Mouse (Mus musculus) brain, adult 2 months (tissue): Measurements from ENCODE around the gene Nxnl1.

ENCODE experiments used
- DNase-seq: peaks from one replicate; pipeline ENCODE4 v3.0.0; 2011; ENCODE audit warnings: low read depth, low spot score

Gene Nxnl1

DNA sequence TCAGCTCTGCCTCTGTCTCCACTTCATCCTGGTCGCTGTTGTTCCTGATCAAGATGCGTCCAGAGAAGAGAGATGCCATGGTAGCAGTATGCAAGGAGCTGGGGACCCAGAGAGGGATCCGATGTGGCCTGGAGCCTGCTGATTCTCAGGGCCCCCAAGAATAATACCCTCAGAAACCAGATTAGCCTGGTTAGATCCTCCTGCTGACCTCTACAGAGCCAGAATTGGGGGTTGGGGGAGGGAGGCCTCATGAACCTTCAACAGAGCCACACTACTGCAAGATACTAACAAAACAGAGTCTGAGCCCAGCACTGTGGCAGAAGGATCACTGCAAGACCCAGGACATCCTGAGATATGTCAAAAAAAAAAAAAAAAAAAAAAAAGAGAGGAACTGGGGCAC, at the start of gene Nxnl1:
TSS of gene Nxnl1 (minus strand) at position 101 of the 400 bp plus-strand sequence.
- DNase-seq = no peak

- no peak for DNase-seq
Observed at GRCm38 (mm10) chr8:71613418-71613817, 47.0 kb upstream of the Nxnl1 start.

- no peak for DNase-seq
Observed at GRCm38 (mm10) chr8:71612141-71612540, 45.7 kb upstream of the Nxnl1 start.

DNA sequence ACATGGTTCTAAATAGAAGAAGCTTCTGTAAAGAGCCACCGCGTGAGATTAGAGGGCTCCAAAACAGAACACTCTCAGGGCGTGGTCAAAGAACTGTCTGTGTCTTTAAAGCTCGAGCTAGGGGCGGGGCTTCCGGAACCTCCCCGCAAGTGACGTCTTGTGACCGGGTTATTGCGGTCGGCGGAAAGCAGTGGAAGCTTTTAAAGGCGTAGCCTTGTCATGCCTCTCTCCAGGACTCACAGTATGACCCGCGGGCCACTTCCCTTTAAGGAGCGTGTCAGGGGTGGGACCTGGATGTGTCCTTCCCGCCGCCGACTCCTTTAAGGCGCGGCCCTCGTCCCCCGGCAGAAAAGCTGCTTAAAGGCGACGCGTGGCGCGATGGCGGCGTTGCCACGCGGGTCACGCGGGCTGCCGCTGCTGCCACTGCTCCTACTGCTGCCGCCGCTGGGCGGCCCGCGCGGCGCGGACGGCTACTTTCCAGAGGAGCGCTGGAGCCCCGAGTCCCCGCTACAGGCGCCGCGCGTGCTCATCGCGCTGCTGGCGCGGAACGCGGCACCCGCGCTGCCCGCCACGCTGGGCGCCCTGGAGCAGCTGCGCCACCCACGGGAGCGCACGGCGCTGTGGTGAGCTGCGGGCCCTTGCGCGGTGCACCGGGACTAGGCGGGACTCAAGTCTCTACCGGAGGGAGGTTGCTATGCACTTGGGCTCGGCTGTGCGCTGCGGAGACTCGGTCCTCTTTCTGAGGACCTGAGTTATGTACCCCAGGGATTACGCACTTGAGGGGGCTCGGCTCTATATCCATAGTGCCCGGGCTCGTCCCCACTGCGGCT, 44.6 kb upstream of the Nxnl1 start, which contains the start of gene Colgalt1:
TSS of gene Colgalt1 (plus strand) at position 177 of the 830 bp plus-strand sequence.
- DNase-seq = peak; percentile 100

GRCm38 (mm10) chr8:71604021-71604420, 37.6 kb upstream of the Nxnl1 start:
- DNase-seq = no peak

DNA sequence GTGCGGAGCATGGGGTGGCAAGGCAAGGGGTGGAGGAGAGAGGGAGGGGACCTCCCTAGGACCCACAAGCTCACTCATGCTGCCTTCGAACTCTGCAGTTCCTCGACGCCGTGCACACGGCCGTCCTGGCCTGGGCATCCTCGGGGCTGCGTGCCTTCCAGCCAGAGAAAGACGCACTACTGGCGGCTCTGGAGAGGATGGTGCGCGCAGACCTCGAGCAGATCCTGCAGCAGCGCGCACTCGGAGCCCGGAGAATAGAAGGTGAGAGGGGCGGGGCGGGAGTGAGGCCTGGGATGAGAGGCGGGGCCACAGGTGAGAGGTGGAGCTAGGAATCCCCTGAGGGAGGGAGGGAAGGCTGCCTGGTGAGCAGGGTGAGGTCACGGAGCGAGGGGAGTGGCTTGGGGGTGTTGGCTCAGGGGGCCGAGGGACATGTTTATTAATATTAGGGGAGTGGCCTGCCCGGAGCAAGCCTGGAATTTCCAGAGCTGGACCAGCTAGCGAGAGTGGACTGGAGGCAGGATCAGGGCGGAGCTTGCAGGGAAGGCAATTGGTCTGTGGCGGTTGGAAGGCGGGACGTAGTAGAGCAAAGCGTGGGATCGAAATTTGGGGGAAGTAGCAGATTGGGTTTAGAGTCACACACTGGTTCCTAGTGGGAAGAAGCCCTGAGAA, 36.4 kb upstream of the Nxnl1 start:
- peak; percentile 78 for DNase-seq

GRCm38 (mm10) chr8:71601939-71602665, 35.7 kb upstream of the Nxnl1 start:
- DNase-seq = no peak

DNA sequence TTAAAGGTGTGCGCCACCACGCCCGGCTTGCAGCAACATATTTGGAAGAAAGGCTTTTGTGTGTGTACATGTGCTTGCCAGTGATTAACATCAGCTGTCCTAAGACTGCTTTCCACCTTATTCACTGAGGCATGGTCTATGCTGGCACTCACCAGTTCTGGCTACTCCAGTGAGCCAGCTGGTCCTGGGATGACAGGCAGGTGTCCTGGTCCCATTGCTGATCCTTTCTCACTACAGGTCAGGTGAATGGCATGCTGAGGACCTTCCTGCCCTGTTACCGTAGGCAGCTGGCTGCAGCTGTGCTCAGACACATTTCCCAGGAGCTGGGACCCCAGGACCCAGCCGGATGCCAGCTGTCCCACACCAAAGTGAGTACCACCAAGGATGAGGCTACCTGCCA, 32.4 kb upstream of the Nxnl1 start:
- DNase-seq = no peak

- DNase-seq = no peak
Observed at GRCm38 (mm10) chr8:71598375-71598774, 32.0 kb upstream of the Nxnl1 start.

- no peak for DNase-seq
Observed at GRCm38 (mm10) chr8:71597451-71597850, 31.1 kb upstream of the Nxnl1 start, which contains the start of gene Fam129c. Fam129c (plus strand) TSS chr8:71597648.

DNA sequence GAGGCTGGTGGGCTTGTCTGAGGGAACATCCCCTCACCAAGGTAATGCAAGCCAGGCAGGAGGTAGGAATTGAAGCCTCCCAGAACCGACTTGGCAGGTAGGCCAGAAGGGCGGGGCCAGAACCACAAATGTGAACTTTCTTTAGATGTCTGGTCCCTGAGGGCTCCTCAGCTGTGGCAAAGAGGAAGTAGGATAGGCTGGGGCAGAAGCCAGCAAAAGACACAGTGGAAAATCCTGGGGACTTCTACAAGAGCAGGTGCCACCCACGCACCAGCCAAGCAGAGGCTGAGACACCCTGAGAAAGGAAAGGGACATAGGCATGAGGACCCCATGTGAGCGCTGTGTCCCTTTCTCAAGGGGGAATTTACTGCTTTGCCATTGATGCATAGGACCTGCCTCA, 30.4 kb upstream of the Nxnl1 start:
- DNase-seq = no peak

DNA sequence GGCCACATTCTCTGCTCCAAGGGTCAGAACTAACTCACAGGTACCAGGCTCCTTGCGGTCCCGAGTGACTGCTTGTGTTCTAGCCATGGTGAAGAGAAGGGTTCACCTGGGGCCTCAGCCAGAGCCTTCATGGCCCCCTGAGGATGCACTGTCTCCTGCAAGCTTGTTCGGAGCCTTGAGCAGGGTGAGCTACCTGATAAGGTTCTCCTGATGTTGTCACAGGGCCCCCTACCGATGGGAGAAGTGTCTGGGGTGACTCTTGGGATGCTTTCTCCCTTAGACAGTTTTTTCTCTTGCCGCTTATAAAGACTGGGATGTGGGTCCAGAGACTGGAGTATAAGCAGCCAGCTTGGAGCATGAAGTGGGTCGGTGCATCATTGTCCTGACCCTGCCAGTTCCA, 30.0 kb upstream of the Nxnl1 start:
- DNase-seq = no peak

DNA sequence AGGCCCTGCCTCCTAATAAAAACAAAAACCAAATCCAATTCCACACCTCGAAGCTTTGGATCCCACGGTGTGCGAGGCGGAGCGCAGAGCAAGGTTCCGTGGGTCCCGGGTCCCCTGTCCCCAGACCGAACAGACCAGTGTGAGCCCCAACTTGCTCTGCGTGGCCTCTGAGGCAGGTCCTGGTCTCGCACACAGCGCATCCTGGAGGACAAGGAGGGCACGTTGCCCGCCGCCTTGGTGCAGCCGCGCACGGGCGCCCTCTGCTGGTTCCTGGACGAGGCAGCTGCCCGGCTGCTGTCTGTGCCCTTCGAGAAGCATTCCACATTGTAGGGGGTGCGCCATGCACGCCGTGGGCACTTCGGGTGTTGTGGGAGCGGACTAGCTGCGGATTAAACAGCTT, 29.5 kb upstream of the Nxnl1 start:
- DNase-seq = peak; percentile 92

GRCm38 (mm10) chr8:71594324-71594722, 27.9 kb upstream of the Nxnl1 start:
- DNase-seq = no peak

- no peak for DNase-seq
Observed at GRCm38 (mm10) chr8:71593556-71594323, 27.3 kb upstream of the Nxnl1 start.

- DNase-seq = peak; percentile 96
Observed at GRCm38 (mm10) chr8:71592374-71593170, 26.2 kb upstream of the Nxnl1 start.

GRCm38 (mm10) chr8:71591471-71592373, 25.3 kb upstream of the Nxnl1 start, which contains the start of gene Pgls:
Pgls (plus strand) TSS chr8:71592176.
- DNase-seq = peak; percentile 98

GRCm38 (mm10) chr8:71591017-71591416, 24.6 kb upstream of the Nxnl1 start:
- DNase-seq = no peak

GRCm38 (mm10) chr8:71588762-71589161, 22.4 kb upstream of the Nxnl1 start:
- no peak for DNase-seq
